Mouse (Mus musculus): ENCODE data around the gene Galp. TPM values are rescaled to one million over a fixed set of nuclear protein-coding genes. Genes with fewer than 3 reads are reported as not detected.

Galp gene
- polyA plus RNA-seq (2015; fragmentation: Nextera tagmentation; extraction: Ambion mirVana) = not detected in 2 replicates

DNA sequence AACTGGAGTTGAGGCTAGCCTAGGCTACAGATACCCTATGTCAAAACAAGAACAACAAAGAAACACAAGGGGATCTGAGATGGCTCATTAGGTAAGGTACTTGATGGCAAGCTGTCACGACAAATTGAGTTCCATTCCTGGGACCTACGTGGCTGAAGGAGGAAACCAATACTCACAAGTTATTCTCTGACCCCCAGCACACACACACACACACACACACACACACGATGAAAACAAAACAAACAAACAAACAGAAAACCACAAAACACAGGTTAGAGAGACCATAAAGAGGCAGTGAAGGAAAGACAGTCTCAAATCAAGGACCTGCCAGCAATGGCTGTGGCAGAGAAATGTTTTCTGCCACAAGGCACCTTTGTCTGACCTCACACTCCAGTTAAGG lies at the start of gene Galp:
Gene Galp, plus strand, starts transcription at position 301 of the 400 bp plus-strand sequence.
- H3K9me3 ChIP-seq (replicated peaks; ENCODE audit: control insufficient read depth, low read length) = no peaks in the 10 kb centered on the region
- no peak within 1 kb of the TSS for H3K9ac ChIP-seq (ENCODE audit: low read length)
- no peaks in the 10 kb centered on the region for H3K4me1 ChIP-seq (ENCODE audit: control insufficient read depth, insufficient read depth, low read length)
- no peaks in the 10 kb centered on the region for H3K27me3 ChIP-seq (ENCODE audit: control insufficient read depth, insufficient read depth, low read length)
- no peaks in the 10 kb centered on the region for H3K36me3 ChIP-seq (ENCODE audit: control insufficient read depth, insufficient read depth, low read length)
- no peak within 1 kb of the TSS for H3K4me2 ChIP-seq (ENCODE audit: low read depth, low read length)
- 64% methylated on average over 3 of the region's 3 CpGs for WGBS
- H3K4me3 ChIP-seq (replicated peaks; ENCODE audit: low read length) = no peak within 1 kb of the TSS
- no peak within 1 kb of the TSS for H3K27ac ChIP-seq (ENCODE audit: low read length)
- no peak for ATAC-seq (ENCODE audit: insufficient read depth, low FRiP score)

DNA sequence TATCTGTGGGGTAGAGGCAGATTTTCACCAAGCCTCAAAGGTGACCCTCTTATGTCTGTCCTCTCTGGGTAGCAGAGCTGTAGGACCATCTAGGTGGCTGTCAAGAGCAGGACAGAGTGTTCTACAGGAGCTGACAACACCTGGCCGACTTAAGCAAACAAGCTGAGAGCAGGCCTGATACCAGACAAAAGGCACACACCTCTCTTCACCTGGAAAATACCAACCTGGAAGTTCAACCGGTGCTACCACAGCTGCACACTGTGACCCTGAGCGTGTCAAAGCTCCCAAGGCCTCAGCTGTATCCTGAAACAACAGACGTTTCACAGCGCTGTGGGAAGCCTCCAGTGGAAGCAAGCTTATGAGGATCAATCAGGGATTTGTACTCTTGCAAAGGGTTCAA lies 49.2 kb upstream of the Galp start:
- ATAC-seq (ENCODE audit: insufficient read depth, low FRiP score) = peak; percentile 68
- Histone ChIP-seq H3K36me3 (ENCODE audit: control insufficient read depth, insufficient read depth, low read length) (no peaks in the 10 kb centered on the region), H3K4me2 (ENCODE audit: low read depth, low read length) (no peak overlapping the region), H3K9ac (ENCODE audit: low read length) (no peak overlapping the region), H3K27me3 (ENCODE audit: control insufficient read depth, insufficient read depth, low read length) (no peaks in the 10 kb centered on the region), H3K9me3 (replicated peaks; ENCODE audit: control insufficient read depth, low read length) (no peaks in the 10 kb centered on the region), H3K27ac (ENCODE audit: low read length) (peak overlapping the region; percentile 71), H3K4me3 (replicated peaks; ENCODE audit: low read length) (no peak overlapping the region), H3K4me1 (ENCODE audit: control insufficient read depth, insufficient read depth, low read length) (peaks cover 52% of the 10 kb centered on the region)
- WGBS = 55% methylated on average over 5 of the region's 5 CpGs

DNA sequence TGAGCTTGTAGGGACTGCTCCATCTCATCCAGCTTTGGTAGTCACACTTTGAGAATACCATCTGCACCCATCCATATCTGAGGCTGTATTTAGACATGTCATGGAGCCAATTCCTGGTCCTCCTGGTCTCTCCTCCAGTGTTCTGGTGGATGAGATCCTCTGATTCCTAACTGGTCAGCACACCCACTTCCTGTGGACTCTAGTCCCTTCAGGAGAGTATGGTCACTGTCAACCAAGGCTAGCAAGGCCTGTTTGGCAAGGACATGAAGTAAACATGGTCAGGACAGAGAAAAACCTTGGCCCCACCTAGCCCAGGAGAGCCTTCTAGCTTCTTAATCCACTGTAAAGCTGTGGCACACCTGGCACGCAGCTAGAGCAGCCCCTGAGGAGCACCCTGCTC lies 45.6 kb upstream of the Galp start:
- Histone ChIP-seq H3K4me2 (ENCODE audit: low read depth, low read length) (no peak overlapping the region), H3K4me3 (replicated peaks; ENCODE audit: low read length) (no peak overlapping the region), H3K9me3 (replicated peaks; ENCODE audit: control insufficient read depth, low read length) (no peaks in the 10 kb centered on the region), H3K9ac (ENCODE audit: low read length) (peak overlapping the region; percentile 10; the same call in 1 of the 2 replicates), H3K27ac (ENCODE audit: low read length) (peak overlapping the region; percentile 40; the same call in 1 of the 2 replicates), H3K27me3 (ENCODE audit: control insufficient read depth, insufficient read depth, low read length) (no peaks in the 10 kb centered on the region), H3K4me1 (ENCODE audit: control insufficient read depth, insufficient read depth, low read length) (peaks cover 59% of the 10 kb centered on the region), H3K36me3 (ENCODE audit: control insufficient read depth, insufficient read depth, low read length) (no peaks in the 10 kb centered on the region)
- WGBS = 64% methylated on average over 1 of the region's 1 CpGs
- no peak for ATAC-seq (ENCODE audit: insufficient read depth, low FRiP score)

DNA sequence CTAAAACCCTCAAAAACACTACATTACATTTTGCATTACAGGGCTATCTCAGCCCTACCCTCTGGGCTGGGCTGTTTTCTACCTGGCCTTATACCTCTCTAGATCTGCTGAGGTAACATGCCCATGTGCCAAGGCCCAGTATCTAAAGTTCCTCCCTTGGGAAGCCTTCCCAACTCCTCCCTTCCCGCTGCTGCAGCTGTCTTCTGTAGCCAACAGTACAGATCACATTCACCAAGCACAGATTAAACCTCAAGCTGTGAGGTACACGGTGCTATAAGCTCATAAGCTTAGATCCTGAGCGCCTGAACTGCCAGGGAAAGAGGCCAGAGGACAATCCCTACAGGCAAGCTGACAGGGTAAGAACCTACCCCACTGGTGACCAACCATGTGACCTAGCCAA lies 44.9 kb upstream of the Galp start:
- Histone ChIP-seq H3K4me3 (replicated peaks; ENCODE audit: low read length) (no peak overlapping the region), H3K9ac (ENCODE audit: low read length) (0 out of 2 replicates have a peak overlapping the region, but pooled peaks have one; percentile 14), H3K36me3 (ENCODE audit: control insufficient read depth, insufficient read depth, low read length) (no peaks in the 10 kb centered on the region), H3K9me3 (replicated peaks; ENCODE audit: control insufficient read depth, low read length) (no peaks in the 10 kb centered on the region), H3K4me2 (ENCODE audit: low read depth, low read length) (no peak overlapping the region), H3K27ac (ENCODE audit: low read length) (peak overlapping the region; percentile 40; the same call in 1 of the 2 replicates), H3K4me1 (ENCODE audit: control insufficient read depth, insufficient read depth, low read length) (peaks cover 59% of the 10 kb centered on the region), H3K27me3 (ENCODE audit: control insufficient read depth, insufficient read depth, low read length) (no peaks in the 10 kb centered on the region)
- no peak for ATAC-seq (ENCODE audit: insufficient read depth, low FRiP score)
- 76% methylated on average over 3 of the region's 3 CpGs for WGBS

DNA sequence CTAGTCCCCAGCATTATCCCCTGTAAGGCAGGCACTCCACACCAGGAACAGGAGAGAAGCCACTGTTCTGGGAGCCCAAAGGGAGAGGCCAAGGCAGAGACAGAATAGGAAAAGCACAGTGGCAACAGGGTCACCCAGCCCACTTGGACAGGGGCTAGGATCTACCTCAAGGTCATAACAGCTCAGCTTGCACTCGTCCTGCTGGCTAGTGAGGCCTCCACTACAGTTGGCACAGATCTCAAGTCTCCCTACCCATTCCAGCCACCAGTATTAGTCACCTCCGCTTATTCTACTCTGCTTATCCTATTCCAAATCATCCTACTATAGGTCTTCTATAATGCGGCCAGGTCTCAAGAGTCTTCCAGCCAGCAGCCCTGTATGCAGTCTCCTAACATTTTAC lies 43.8 kb upstream of the Galp start:
- no peak overlapping the region for H3K4me2 ChIP-seq (ENCODE audit: low read depth, low read length)
- no peaks in the 10 kb centered on the region for H3K9me3 ChIP-seq (replicated peaks; ENCODE audit: control insufficient read depth, low read length)
- peaks cover 48% of the 10 kb centered on the region for H3K4me1 ChIP-seq (ENCODE audit: control insufficient read depth, insufficient read depth, low read length)
- no peaks in the 10 kb centered on the region for H3K27me3 ChIP-seq (ENCODE audit: control insufficient read depth, insufficient read depth, low read length)
- WGBS = 84% methylated on average over 3 of the region's 3 CpGs
- ATAC-seq (ENCODE audit: insufficient read depth, low FRiP score) = no peak
- H3K4me3 ChIP-seq (replicated peaks; ENCODE audit: low read length) = no peak overlapping the region
- H3K9ac ChIP-seq (ENCODE audit: low read length) = no peak overlapping the region
- no peak overlapping the region for H3K27ac ChIP-seq (ENCODE audit: low read length)
- H3K36me3 ChIP-seq (ENCODE audit: control insufficient read depth, insufficient read depth, low read length) = no peaks in the 10 kb centered on the region

DNA sequence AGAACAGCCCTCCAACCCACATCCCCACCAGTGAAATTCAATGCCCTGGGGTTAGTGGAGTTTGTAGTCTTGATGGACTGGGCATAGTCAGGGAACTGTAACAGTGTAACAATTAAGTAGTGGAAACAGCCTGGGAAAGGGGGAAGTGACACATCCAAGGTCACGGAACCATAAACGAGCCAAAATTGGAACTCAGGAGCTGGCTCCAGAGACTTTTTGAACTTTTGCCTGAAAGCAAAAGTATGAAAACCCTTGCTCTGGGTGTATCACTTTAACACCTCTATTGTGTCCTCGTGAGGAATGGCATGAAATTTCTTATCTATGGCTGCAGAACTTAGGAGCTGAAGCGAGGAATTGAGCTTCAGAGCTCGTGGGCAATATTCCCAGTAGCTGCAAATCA lies 42.7 kb upstream of the Galp start:
- Histone ChIP-seq H3K4me2 (ENCODE audit: low read depth, low read length) (peak overlapping the region; percentile 73), H3K27ac (ENCODE audit: low read length) (peak overlapping the region; percentile 94; the same call in 1 of the 2 replicates), H3K4me1 (ENCODE audit: control insufficient read depth, insufficient read depth, low read length) (peaks cover 37% of the 10 kb centered on the region), H3K36me3 (ENCODE audit: control insufficient read depth, insufficient read depth, low read length) (no peaks in the 10 kb centered on the region), H3K4me3 (replicated peaks; ENCODE audit: low read length) (peak overlapping the region; percentile 71), H3K9ac (ENCODE audit: low read length) (peak overlapping the region; percentile 92), H3K27me3 (ENCODE audit: control insufficient read depth, insufficient read depth, low read length) (no peaks in the 10 kb centered on the region), H3K9me3 (replicated peaks; ENCODE audit: control insufficient read depth, low read length) (no peaks in the 10 kb centered on the region)
- WGBS = 57% methylated on average over 5 of the region's 5 CpGs
- no peak for ATAC-seq (ENCODE audit: insufficient read depth, low FRiP score)

DNA sequence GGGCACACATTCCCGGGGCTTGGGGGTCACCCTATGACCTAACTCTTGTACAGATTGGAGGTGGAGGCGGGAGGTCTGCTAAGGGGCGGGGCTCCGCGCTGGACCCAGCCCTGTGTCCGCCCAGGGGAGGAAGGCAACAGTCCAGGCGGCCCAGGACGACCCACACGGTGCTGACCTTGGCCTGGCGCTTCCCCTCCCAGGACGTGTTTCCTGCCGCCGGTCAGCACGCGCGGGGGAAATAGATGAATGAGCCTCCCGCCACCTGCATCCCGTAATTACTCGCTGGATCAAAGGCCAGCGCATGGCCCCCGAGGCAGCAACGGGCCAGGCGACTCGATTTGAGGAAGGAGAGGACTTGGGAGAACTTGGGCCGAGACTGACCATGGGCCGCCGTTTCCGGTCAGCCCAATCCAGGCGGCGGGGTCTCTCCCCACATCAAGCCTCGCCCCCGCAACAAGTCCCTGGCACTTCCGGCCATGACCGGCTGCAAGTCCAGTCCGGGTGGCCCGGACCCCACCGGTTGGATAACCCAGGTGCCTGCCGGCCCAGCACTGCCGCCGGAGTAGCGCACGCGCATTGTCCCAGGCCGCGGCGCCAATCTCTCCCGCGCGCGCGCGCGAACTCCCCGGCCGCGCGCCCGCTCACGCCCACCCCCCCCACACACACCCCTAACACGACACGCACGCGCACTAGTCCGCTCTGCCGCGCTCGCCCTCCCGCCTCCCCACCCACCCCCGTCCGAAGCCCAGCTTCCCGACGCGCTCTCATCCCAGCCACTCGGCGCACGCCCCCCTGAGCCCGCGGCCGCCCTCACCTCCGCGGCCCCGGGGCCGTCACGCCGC lies 41.6 kb upstream of the Galp start:
- no peaks in the 10 kb centered on the region for H3K9me3 ChIP-seq (replicated peaks; ENCODE audit: control insufficient read depth, low read length)
- H3K4me1 ChIP-seq (ENCODE audit: control insufficient read depth, insufficient read depth, low read length) = peaks cover 36% of the 10 kb centered on the region
- H3K4me2 ChIP-seq (ENCODE audit: low read depth, low read length) = peak overlapping the region; percentile 73
- H3K27me3 ChIP-seq (ENCODE audit: control insufficient read depth, insufficient read depth, low read length) = no peaks in the 10 kb centered on the region
- H3K36me3 ChIP-seq (ENCODE audit: control insufficient read depth, insufficient read depth, low read length) = no peaks in the 10 kb centered on the region
- peak overlapping the region; percentile 94 for H3K27ac ChIP-seq (ENCODE audit: low read length)
- peak overlapping the region; percentile 92 for H3K9ac ChIP-seq (ENCODE audit: low read length)
- peak overlapping the region; percentile 71 for H3K4me3 ChIP-seq (replicated peaks; ENCODE audit: low read length)
- WGBS = under 1% methylated on average over 84 of the region's 85 CpGs
- ATAC-seq (ENCODE audit: insufficient read depth, low FRiP score) = peak; percentile 70

DNA sequence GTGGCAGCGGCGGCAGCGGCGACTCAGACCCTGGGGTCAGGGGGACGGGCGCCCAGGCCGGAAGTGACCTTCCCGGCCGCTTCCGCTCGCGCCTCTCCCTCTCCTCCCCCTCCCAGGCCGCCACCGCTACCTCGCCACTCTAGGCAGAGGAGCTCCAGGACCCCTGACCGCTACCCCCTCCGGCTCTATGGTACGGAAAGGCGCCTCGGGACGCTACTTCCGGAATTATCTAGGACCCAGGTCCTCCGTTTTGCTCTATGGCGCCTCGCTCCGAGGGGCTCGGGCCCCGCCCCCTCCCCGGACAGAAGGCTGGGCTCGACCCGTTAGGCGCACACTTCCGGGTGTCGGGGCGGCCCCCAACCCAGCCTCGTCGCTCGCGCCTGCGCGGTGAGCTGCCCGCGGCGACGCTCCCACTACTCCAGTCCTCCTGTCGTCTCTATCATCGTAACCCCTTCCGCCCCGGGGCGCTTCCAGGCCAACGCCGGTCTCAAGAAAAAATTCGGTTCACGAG lies 40.9 kb upstream of the Galp start, which contains the start of gene Zfp787:
Gene Zfp787, minus strand, starts transcription at position 97 of the 511 bp plus-strand sequence.
- Histone ChIP-seq H3K9ac (ENCODE audit: low read length) (peak within 1 kb of the TSS; percentile 92), H3K36me3 (ENCODE audit: control insufficient read depth, insufficient read depth, low read length) (no peaks in the 10 kb centered on the region), H3K27ac (ENCODE audit: low read length) (peak within 1 kb of the TSS; percentile 94), H3K4me3 (replicated peaks; ENCODE audit: low read length) (peak within 1 kb of the TSS; percentile 71), H3K4me1 (ENCODE audit: control insufficient read depth, insufficient read depth, low read length) (peaks cover 33% of the 10 kb centered on the region), H3K4me2 (ENCODE audit: low read depth, low read length) (peak within 1 kb of the TSS; percentile 75), H3K27me3 (ENCODE audit: control insufficient read depth, insufficient read depth, low read length) (no peaks in the 10 kb centered on the region), H3K9me3 (replicated peaks; ENCODE audit: control insufficient read depth, low read length) (no peaks in the 10 kb centered on the region)
- WGBS = under 1% methylated on average over 45 of the region's 54 CpGs
- ATAC-seq (ENCODE audit: insufficient read depth, low FRiP score) = peak; percentile 96

DNA sequence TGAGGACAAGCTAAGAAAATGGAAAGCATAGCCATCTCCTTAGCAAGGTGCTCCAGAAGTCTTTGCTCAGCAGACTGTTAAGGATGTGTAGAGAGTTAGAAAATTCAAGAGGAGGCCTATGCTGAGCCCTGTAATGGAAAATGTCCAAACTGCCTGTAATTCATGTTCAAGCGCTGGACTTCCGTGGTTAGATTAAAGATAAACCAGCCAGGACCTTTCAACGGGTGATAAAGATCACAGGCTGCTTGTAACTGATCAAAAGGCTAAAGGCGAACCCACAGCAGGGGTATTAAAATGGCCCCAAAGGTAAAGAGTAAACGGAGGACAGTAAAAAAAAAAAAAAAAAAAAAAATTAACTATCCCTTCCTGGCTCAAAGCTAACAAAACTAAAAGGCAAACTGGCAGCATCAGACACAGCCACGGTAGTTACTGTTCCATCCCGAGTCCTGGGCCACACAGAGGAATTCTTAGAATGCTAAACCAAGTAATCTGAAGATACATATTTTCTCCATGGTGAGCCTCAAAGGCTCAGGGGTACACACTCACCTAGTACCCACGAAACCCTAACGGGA lies 39.9 kb upstream of the Galp start:
- Histone ChIP-seq H3K4me2 (ENCODE audit: low read depth, low read length) (peak overlapping the region; percentile 75), H3K4me3 (replicated peaks; ENCODE audit: low read length) (peak overlapping the region; percentile 71), H3K27ac (ENCODE audit: low read length) (peak overlapping the region; percentile 94), H3K27me3 (ENCODE audit: control insufficient read depth, insufficient read depth, low read length) (no peaks in the 10 kb centered on the region), H3K9ac (ENCODE audit: low read length) (peak overlapping the region; percentile 92), H3K4me1 (ENCODE audit: control insufficient read depth, insufficient read depth, low read length) (peaks cover 24% of the 10 kb centered on the region), H3K36me3 (ENCODE audit: control insufficient read depth, insufficient read depth, low read length) (no peaks in the 10 kb centered on the region), H3K9me3 (replicated peaks; ENCODE audit: control insufficient read depth, low read length) (no peaks in the 10 kb centered on the region)
- ATAC-seq (ENCODE audit: insufficient read depth, low FRiP score) = no peak
- WGBS = 43% methylated on average over 9 of the region's 9 CpGs

All from stomach, embryonic 16.5 days (tissue).